Mouse (Mus musculus): ENCODE measurements around the gene Exosc10.

Gene Exosc10

DNA sequence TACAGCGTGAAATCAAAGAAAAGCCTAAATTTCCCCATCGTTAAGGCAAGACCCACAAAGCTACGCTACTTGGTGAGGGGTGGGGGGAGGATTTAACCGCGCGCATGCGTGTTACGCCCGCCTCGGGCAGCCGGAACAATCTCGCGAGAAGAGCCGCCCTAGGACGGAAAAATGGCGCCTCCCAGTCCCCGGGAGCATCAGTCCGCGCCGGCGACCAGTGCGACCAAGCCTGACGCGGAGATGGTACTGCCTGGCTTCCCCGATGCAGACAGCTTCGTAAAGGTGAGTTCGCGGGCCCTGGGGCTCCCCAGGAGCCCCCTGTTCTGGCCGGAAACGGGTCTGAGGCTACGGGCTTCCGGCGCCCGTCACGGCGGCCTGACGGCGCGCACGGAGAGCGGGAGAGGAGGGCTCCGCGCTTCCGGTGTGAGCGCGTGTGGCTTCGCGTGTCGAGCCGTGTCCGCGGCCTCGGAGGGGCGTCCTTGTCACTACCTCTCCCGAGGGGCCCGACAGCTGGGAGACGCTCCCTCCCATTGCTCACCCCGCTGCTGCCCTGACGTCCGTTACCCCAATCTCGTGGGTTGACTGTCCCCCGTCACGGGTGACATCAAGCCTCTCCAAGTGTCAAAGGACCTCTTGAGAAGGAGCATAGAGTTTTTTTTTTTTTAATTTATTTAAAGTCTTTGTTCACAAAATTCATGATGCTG is at the start of gene Exosc10:
TSS of gene Exosc10 (plus strand) at position 133 of the 704 bp plus-strand sequence.
- peak; percentile 85 for DNase-seq

DNA sequence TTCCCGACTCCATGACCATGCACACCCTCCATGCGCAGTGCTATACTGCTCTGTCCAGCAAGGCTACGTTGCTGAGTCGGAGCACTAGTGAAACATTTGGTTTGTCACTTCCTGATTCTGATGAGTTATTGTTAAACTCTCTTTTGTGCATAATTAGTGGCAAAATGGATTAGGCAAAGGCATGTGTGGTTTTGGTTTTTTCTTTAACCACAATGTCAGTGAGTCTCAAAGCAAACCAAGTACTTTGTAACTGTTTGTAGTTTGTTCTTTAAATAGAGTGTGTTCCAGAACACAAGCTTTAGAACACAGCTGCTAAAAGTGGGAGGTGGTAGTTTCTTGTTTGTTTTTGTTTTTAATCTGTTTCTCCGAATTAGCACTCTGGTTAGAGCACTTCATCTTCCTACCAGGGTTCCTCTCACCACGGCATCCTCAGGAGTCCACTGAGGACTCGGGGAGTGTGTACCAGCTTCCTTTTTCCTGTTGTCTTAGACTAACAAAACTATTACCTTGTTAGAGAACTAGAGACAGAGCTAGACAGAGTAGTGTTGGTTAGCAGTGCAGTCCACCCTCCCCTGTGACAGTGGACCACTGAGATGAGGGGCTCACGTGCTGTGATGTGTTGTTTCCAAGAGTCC is 48.7 kb upstream of the Exosc10 start:
- no peak for DNase-seq

GRCm38 (mm10) chr4:148510691-148511090 is 47.5 kb upstream of the Exosc10 start:
- DNase-seq = no peak

DNA sequence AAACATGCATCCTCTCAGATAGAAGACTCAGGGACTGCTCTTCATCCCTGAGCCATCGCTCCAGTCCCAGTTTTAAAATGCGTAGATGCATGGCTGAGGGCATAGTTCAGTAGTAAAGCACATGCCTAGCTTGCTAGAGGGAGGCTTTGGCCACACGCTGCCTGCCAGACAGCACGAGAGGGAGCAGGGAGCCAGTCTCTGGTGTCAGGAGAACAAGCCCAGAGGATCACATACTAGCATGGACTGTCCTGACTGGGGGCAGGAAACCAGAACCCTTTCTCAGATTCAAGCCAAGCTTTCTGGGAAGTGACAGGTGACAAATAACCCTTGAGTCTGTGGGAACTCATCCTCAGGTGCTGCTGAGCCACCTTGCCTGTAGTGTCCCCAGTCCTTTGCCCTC is 46.9 kb upstream of the Exosc10 start:
- no peak for DNase-seq

DNA sequence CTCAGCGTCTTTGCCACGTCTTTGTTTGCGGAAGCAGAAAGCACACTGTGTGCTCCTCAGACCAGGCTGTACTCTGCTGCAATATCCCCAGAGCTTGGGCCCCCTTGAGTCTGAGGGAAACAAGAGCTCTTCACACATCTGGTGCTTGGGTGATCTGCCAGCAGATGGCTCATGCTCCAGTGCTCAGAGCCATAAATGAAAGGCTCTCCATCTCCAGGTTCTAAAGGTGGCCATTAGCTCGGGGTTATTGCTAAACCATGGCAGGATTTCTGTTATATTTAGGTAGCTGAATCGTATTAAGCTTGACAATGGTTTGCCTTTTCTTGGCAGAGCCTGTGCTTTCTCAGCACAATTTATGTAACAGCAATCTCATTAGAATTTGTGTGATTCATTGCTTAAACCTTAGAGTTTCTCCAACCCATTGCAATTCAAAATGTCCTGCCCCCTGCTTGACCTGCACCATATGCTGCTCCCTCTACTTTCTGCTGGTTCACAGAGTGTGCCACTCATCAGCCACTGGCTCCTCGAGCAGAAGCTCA is 45.1 kb upstream of the Exosc10 start:
- no peak for DNase-seq

- no peak for DNase-seq
Observed at GRCm38 (mm10) chr4:148515313-148515712, 42.9 kb upstream of the Exosc10 start.

DNA sequence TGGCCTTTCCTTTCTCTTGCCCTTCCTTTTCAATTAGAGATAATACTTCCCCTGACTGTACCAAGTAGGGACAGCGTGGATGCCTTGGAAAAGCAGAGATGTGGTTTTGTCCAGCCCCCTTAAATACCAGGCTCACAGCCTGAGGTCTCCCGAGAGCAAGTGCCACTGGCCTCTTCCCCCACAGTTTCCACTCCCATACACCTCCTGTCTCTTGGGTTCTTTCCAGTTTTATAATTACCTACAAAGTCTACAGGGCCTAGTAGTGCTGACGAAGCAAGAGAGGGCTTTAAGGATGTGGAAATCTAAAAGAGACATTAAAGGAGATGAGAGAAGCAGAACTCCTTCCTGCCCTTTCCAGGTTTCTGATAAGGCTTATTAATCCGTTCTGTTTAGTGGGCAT is 40.4 kb upstream of the Exosc10 start:
- DNase-seq = no peak

- DNase-seq = no peak
Observed at GRCm38 (mm10) chr4:148518235-148518795, 39.9 kb upstream of the Exosc10 start.

- no peak for DNase-seq
Observed at GRCm38 (mm10) chr4:148523538-148523937, 34.7 kb upstream of the Exosc10 start.

GRCm38 (mm10) chr4:148527158-148527910 is 30.9 kb upstream of the Exosc10 start:
- no peak for DNase-seq

- DNase-seq = no peak
Observed at GRCm38 (mm10) chr4:148530351-148530750, 27.9 kb upstream of the Exosc10 start.

GRCm38 (mm10) chr4:148530778-148531177 is 27.5 kb upstream of the Exosc10 start:
- DNase-seq = no peak

DNA sequence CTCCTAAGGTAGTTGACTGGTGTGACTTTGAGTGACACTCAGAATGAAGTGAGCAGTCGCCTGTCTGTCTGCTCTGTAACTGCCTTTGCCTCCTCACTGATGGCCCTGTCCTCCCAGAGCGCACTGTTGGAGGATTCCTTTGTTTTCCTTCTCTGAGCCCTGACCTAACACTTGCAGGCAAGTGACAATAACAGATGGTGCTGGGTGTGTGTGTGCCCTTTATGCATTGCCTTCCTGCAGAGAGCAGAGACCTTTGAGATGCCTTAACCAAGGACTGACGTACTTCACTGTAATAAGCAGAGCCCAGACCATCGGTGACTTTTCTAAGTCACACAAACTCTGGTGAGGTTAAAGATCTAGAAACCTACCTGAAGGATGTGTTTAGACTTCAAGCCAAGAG is 26.9 kb upstream of the Exosc10 start:
- DNase-seq = peak; percentile 34

GRCm38 (mm10) chr4:148532516-148532915 is 25.7 kb upstream of the Exosc10 start:
- DNase-seq = no peak

- peak; percentile 56 for DNase-seq
Observed at GRCm38 (mm10) chr4:148533613-148534328, 24.5 kb upstream of the Exosc10 start.

- DNase-seq = no peak
Observed at GRCm38 (mm10) chr4:148535876-148536275, 22.4 kb upstream of the Exosc10 start.

DNA sequence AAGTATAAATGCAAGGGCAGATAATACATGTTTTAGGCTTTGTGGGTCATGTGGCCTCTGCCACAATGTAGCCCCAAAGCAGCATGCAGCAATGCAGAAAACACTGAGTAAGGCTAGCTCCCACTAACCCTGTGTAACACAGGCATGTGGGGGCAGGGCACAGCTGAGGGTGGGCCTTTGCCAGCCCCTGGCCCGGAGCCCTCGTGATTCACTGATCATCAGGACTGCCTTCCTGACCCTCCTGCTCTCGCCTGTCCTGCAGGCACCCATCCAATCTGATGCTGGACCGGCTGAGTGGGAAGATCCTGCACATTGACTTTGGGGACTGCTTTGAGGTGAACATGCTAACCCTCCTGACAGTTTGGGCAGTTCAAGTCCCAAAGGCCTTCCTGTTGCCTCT is 9.1 kb upstream of the Exosc10 start:
- DNase-seq = no peak

DNA sequence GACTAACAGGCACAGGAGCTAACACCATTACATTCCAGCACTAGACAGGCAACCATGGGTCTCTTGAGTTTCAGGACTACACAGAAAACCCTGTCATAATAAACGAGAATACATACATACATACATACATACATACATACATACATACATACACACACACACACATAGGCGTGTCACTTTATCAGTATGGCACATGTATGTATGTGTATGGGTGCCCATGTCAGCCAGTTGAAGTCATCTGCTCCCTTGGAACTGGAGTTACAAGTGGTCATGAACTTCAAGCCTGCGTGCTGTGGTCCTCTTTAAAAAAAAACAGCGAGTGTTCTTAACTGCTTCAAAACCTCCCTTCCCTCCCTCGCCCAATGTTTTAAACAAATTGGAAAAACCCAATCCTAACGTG is 463 bp upstream of the Exosc10 start:
- no peak for DNase-seq

DNA sequence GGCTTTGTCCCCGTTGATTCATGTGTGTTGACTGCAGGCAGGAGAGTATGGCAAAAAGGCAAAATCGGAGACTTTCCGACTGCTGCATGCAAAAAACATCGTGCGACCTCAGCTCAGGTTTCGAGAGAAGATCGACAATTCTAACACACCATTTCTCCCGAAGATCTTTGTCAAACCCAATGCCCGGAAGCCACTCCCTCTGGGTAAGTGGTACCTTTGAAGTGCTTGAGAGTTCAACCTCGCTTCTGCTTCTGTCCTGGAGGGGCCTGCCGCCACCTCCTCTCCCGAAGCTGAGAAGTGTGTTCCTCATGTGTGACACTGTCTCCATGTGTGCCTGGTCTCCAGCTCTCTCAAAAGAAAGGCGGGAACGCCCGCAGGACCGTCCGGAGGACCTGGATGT is 4.4 kb downstream of the Exosc10 start:
- DNase-seq = no peak

GRCm38 (mm10) chr4:148563595-148563994 is 5.4 kb downstream of the Exosc10 start:
- no peak for DNase-seq

GRCm38 (mm10) chr4:148570138-148570537 is 11.9 kb downstream of the Exosc10 start:
- no peak for DNase-seq

GRCm38 (mm10) chr4:148570693-148571295 is 12.6 kb downstream of the Exosc10 start:
- no peak for DNase-seq

Measured in cerebellum, adult 9-11 months (tissue).